In the genomic region with DNA sequence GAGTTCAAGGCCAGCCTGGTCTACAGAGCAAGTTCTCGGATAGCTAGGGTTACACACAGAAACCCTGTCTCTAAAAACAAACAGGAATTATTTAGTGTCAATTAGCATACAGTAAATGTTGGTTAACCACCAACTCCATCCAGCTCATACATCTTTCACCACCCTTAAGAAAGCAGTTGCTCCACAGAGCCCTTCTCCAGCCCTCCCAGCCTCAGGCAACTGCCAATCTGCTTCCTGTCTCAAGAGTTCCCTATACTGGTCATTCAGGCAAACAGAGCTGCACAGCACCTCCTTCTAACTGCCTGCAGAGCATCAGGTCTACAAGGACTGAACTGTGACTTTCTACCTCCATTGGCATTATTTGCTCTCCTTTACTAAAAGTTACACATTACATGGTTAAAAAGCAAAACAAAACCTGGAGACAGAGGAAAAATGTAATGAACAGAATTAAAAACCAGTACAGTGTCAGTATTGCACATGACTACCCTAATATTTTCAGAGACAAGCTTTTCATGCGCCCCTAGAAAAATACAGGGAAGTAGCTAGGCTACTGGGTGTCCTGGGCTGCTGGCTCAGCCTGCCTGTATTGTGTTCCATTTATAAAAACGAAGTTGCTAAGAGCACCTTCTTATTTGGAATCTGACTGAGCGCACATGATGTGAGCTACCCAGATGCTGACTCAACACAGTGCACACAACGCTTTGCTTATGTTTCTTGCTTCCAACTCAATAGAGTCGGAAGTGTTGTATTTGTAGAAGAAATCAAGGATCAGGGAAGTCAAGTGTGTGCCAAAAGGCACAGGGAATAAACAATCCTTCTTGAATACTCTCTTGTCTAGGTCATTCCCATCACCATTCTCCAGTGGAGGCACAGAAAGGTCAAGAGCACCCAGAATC, we compare ENCODE assay signal across 13 mouse cellular contexts. TPM values are rescaled to one million over a fixed set of nuclear protein-coding genes. Genes with fewer than 3 reads are reported as not detected.
DNase-seq lines count a peak whose midpoint lies in the region; ATAC-seq lines count a peak whose summit lies in the region.
"Had no signal": no experiment of that assay in that cellular context is flagged by ENCODE, and none has a peak within 500 bp of the region (broad histone marks: within the 10 kb centered on the region; RNA-seq: fewer than 3 reads in every experiment).

No protein-coding gene starts in this region.

- peak; percentile 97 for ATAC-seq in common myeloid progenitor, adult 5-6 weeks (replicated peaks; ENCODE audit: low read depth, poor library complexity, severe bottlenecking)
- ATAC-seq in megakaryocyte progenitor cell, adult 5-6 weeks (replicated peaks; ENCODE audit: poor library complexity) = peak; percentile 99
- ATAC-seq: CD4-positive, CD25-positive, alpha-beta regulatory T cell, adult 4 months; forebrain, embryonic 15.5 days had no signal

- DNase-seq in lung, postnatal 36 days = peak; percentile 34
- DNase-seq in lung, postnatal 4 days = no peak
- no peak for DNase-seq in adrenal gland, postnatal 14 days
- no peak for DNase-seq in spleen, postnatal 4 days (ENCODE audit: low spot score in 2 of 2)
- no peak for DNase-seq in ovary, postnatal 10 days (ENCODE audit: low spot score)
- DNase-seq: adrenal gland, adult 8-10 months; B cell, adult 2 months; embryo, embryonic 11 days; gastrocnemius, postnatal 10 days had no signal

RNA-seq across cellular contexts. Expression of a gene that starts 44.9 kb away (rescaled TPM):
- 1.2 and 3.4 TPM in 2 replicates for total RNA-seq in common myeloid progenitor, adult 5-6 weeks (2017)
- total RNA-seq in megakaryocyte progenitor cell, adult 5-6 weeks (2015) = 59.7 and 64.9 TPM in 2 replicates
- 42.3 and 54.7 TPM in 2 replicates for total RNA-seq in megakaryocyte progenitor cell, adult 5-6 weeks (2017)
- total RNA-seq in adrenal gland, postnatal 14 days (2021) = 11.4 and 15.5 TPM in 2 replicates
